Mouse (Mus musculus) kidney, embryonic 15.5 days (tissue): ENCODE measurements around the gene Crb2. TPM values are rescaled to one million over a fixed set of nuclear protein-coding genes. Genes with fewer than 3 reads are reported as not detected.

Source experiments
- ATAC-seq: fragments of 200-750 bp; cut with Nextera tagmentation; replicated peaks from 2 replicates; pipeline ENCODE4 v1.8.0; 2017; ENCODE audit warnings: moderate TSS enrichment; ENCODE audit not compliant: low FRiP score
- H3K27ac ChIP-seq: fragments of 300-500 bp; sonication (generic); 2 replicates; pipeline ENCODE4 v1.5.1; 2015; ENCODE audit warnings: mild to moderate bottlenecking, inconsistent platforms
- H3K27me3 ChIP-seq: fragments of 300-500 bp; sonication (generic); 2 replicates; pipeline ENCODE4 v1.6.1; 2015; ENCODE audit warnings: inconsistent platforms
- H3K36me3 ChIP-seq: fragments of 300-500 bp; sonication (generic); 2 replicates; pipeline ENCODE4 v1.6.1; 2015; ENCODE audit warnings: inconsistent platforms
- H3K4me1 ChIP-seq: fragments of 300-500 bp; sonication (generic); 2 replicates; pipeline ENCODE4 v1.6.1; 2015; ENCODE audit warnings: inconsistent platforms
- H3K4me2 ChIP-seq: fragments of 300-500 bp; sonication (generic); 2 replicates; pipeline ENCODE4 v1.6.1; 2015; ENCODE audit warnings: moderate library complexity, mild to moderate bottlenecking, inconsistent platforms
- H3K4me3 ChIP-seq: fragments of 300-500 bp; sonication (generic); replicated peaks from 2 replicates; pipeline ENCODE4 v1.5.1; 2015; ENCODE audit warnings: mild to moderate bottlenecking, inconsistent platforms
- H3K9ac ChIP-seq: fragments of 300-500 bp; sonication (generic); 2 replicates; pipeline ENCODE4 v1.6.1; 2015; ENCODE audit warnings: mild to moderate bottlenecking, inconsistent platforms
- H3K9me3 ChIP-seq: fragments of 300-500 bp; sonication (generic); replicated peaks from 2 replicates; pipeline ENCODE4 v1.6.1; 2016; ENCODE audit warnings: inconsistent platforms
- WGBS: fragments of 180-500 bp; shearing (Covaris S2); methylation state at CpG from one replicate; pipeline ENCODE4 v1.1.7; 2015; ENCODE audit warnings: mixed read lengths; 5-methylcytosine and 5-hydroxymethylcytosine counted together
- polyA plus RNA-seq: library from polyadenylated mRNA; unstranded; fragments of >200 nt; fragmentation: Nextera tagmentation; extraction: Ambion mirVana; gene quantifications from 2 replicates; pipeline ENCODE4 v1.2.1, GENCODE M21; 2015

The Crb2 gene
- polyA plus RNA-seq, 1 experiment from 2014 or later, result 4.1 TPM

- no peak overlapping the region for H3K4me2 ChIP-seq
- H3K9me3 ChIP-seq, result no peaks in the 10 kb centered on the region
- 20% methylated on average over 2 of the region's 2 CpGs for WGBS
- H3K9ac ChIP-seq, result no peak overlapping the region
- H3K27ac ChIP-seq, result no peak overlapping the region
- H3K36me3 ChIP-seq, result no peaks in the 10 kb centered on the region
- no peak overlapping the region for H3K4me3 ChIP-seq
- ATAC-seq, result no peak
- H3K4me1 ChIP-seq, result peaks cover 71% of the 10 kb centered on the region
- H3K27me3 ChIP-seq, result peaks cover 21% of the 10 kb centered on the region
Observed at GRCm38 (mm10) chr2:37768903-37769302, 7.1 kb upstream of the Crb2 start.

GRCm38 (mm10) chr2:37769793-37770192, 6.3 kb upstream of the Crb2 start:
- WGBS, result 90% methylated on average over 8 of the region's 8 CpGs
- H3K36me3 ChIP-seq, result no peaks in the 10 kb centered on the region
- H3K9me3 ChIP-seq, result no peaks in the 10 kb centered on the region
- no peak overlapping the region for H3K9ac ChIP-seq
- no peak for ATAC-seq
- no peak overlapping the region for H3K27ac ChIP-seq
- H3K4me1 ChIP-seq, result peaks cover 62% of the 10 kb centered on the region
- peaks cover 21% of the 10 kb centered on the region for H3K27me3 ChIP-seq
- H3K4me2 ChIP-seq, result no peak overlapping the region
- H3K4me3 ChIP-seq, result no peak overlapping the region

- no peak overlapping the region for H3K27ac ChIP-seq
- peak overlapping the region; percentile 76 for H3K4me2 ChIP-seq
- ATAC-seq, result peak; percentile 24
- peak overlapping the region; percentile 19; the same call in 1 of the 2 replicates for H3K9ac ChIP-seq
- H3K27me3 ChIP-seq, result peaks cover 16% of the 10 kb centered on the region
- no peaks in the 10 kb centered on the region for H3K36me3 ChIP-seq
- under 1% methylated on average over 18 of the region's 18 CpGs for WGBS
- H3K4me3 ChIP-seq, result peak overlapping the region; percentile 44
- H3K9me3 ChIP-seq, result no peaks in the 10 kb centered on the region
- H3K4me1 ChIP-seq, result peaks cover 57% of the 10 kb centered on the region
Observed at GRCm38 (mm10) chr2:37771618-37772285, 4.3 kb upstream of the Crb2 start.

GRCm38 (mm10) chr2:37774571-37774970, 1.5 kb upstream of the Crb2 start:
- H3K4me3 ChIP-seq, result no peak overlapping the region
- H3K9me3 ChIP-seq, result no peaks in the 10 kb centered on the region
- peaks cover 49% of the 10 kb centered on the region for H3K4me1 ChIP-seq
- 10% methylated on average over 5 of the region's 5 CpGs for WGBS
- H3K9ac ChIP-seq, result no peak overlapping the region
- no peak overlapping the region for H3K27ac ChIP-seq
- no peak overlapping the region for H3K4me2 ChIP-seq
- ATAC-seq, result no peak
- H3K36me3 ChIP-seq, result no peaks in the 10 kb centered on the region
- peaks cover 26% of the 10 kb centered on the region for H3K27me3 ChIP-seq

- Histone ChIP-seq H3K4me3 (peak overlapping the region; percentile 43), H3K4me2 (peak overlapping the region; percentile 67), H3K36me3 (no peaks in the 10 kb centered on the region), H3K9me3 (no peaks in the 10 kb centered on the region), H3K9ac (peak overlapping the region; percentile 42), H3K4me1 (peaks cover 57% of the 10 kb centered on the region), H3K27ac (no peak overlapping the region), H3K27me3 (peaks cover 17% of the 10 kb centered on the region)
- 14% methylated on average over 20 of the region's 20 CpGs for WGBS
- no peak for ATAC-seq
Observed at GRCm38 (mm10) chr2:37776611-37777411, 762 bp downstream of the Crb2 start.

- WGBS, result 45% methylated on average over 10 of the region's 10 CpGs
- H3K4me2 ChIP-seq, result peak overlapping the region; percentile 67; the same call in 1 of the 2 replicates
- H3K27me3 ChIP-seq, result peaks cover 17% of the 10 kb centered on the region
- H3K9ac ChIP-seq, result no peak overlapping the region
- H3K27ac ChIP-seq, result no peak overlapping the region
- H3K4me3 ChIP-seq, result no peak overlapping the region
- no peaks in the 10 kb centered on the region for H3K36me3 ChIP-seq
- H3K4me1 ChIP-seq, result peaks cover 66% of the 10 kb centered on the region
- ATAC-seq, result no peak
- H3K9me3 ChIP-seq, result no peaks in the 10 kb centered on the region
Observed at GRCm38 (mm10) chr2:37777958-37778720, 2.1 kb downstream of the Crb2 start.

GRCm38 (mm10) chr2:37780270-37780929, 4.4 kb downstream of the Crb2 start:
- no peak overlapping the region for H3K27ac ChIP-seq
- no peaks in the 10 kb centered on the region for H3K36me3 ChIP-seq
- ATAC-seq, result peak; percentile 59
- WGBS, result 1% methylated on average over 14 of the region's 14 CpGs
- H3K4me1 ChIP-seq, result peaks cover 80% of the 10 kb centered on the region
- H3K9me3 ChIP-seq, result no peaks in the 10 kb centered on the region
- peaks cover 16% of the 10 kb centered on the region for H3K27me3 ChIP-seq
- H3K9ac ChIP-seq, result no peak overlapping the region
- H3K4me2 ChIP-seq, result peak overlapping the region; percentile 51
- H3K4me3 ChIP-seq, result peak overlapping the region; percentile 20

GRCm38 (mm10) chr2:37781421-37781820, 5.4 kb downstream of the Crb2 start:
- Histone ChIP-seq H3K36me3 (no peaks in the 10 kb centered on the region), H3K9me3 (no peaks in the 10 kb centered on the region), H3K9ac (no peak overlapping the region), H3K27me3 (peaks cover 24% of the 10 kb centered on the region), H3K27ac (0 out of 2 replicates have a peak overlapping the region, but pooled peaks have one; percentile 7), H3K4me3 (no peak overlapping the region), H3K4me2 (no peak overlapping the region), H3K4me1 (peaks cover 73% of the 10 kb centered on the region)
- ATAC-seq, result no peak
- 30% methylated on average over 3 of the region's 3 CpGs for WGBS

GRCm38 (mm10) chr2:37782002-37782401, 6.0 kb downstream of the Crb2 start:
- no peak for ATAC-seq
- H3K36me3 ChIP-seq, result no peaks in the 10 kb centered on the region
- peaks cover 27% of the 10 kb centered on the region for H3K27me3 ChIP-seq
- H3K4me2 ChIP-seq, result no peak overlapping the region
- peaks cover 73% of the 10 kb centered on the region for H3K4me1 ChIP-seq
- WGBS, result 17% methylated on average over 7 of the region's 7 CpGs
- no peaks in the 10 kb centered on the region for H3K9me3 ChIP-seq
- H3K4me3 ChIP-seq, result no peak overlapping the region
- H3K27ac ChIP-seq, result no peak overlapping the region
- no peak overlapping the region for H3K9ac ChIP-seq

- H3K9ac ChIP-seq, result no peak overlapping the region
- H3K27ac ChIP-seq, result peak overlapping the region; percentile 62
- no peaks in the 10 kb centered on the region for H3K9me3 ChIP-seq
- WGBS, result 43% methylated on average over 5 of the region's 5 CpGs
- peak; percentile 57 for ATAC-seq
- H3K4me3 ChIP-seq, result no peak overlapping the region
- peaks cover 75% of the 10 kb centered on the region for H3K4me1 ChIP-seq
- no peaks in the 10 kb centered on the region for H3K36me3 ChIP-seq
- no peak overlapping the region for H3K4me2 ChIP-seq
- H3K27me3 ChIP-seq, result peaks cover 27% of the 10 kb centered on the region
Observed at GRCm38 (mm10) chr2:37784473-37784872, 8.4 kb downstream of the Crb2 start.

GRCm38 (mm10) chr2:37786461-37786860, 10.4 kb downstream of the Crb2 start:
- H3K4me1 ChIP-seq, result peaks cover 55% of the 10 kb centered on the region
- H3K27me3 ChIP-seq, result peaks cover 27% of the 10 kb centered on the region
- no peaks in the 10 kb centered on the region for H3K9me3 ChIP-seq
- WGBS, result 42% methylated on average over 44 of the region's 52 CpGs
- H3K27ac ChIP-seq, result no peak overlapping the region
- no peak for ATAC-seq
- peak overlapping the region; percentile 60 for H3K4me2 ChIP-seq
- peak overlapping the region; percentile 34 for H3K4me3 ChIP-seq
- H3K36me3 ChIP-seq, result no peaks in the 10 kb centered on the region
- no peak overlapping the region for H3K9ac ChIP-seq
